Mouse (Mus musculus) lung, embryonic 14.5 days (tissue): ENCODE results near the gene Mto1. TPM values are rescaled to one million over a fixed set of nuclear protein-coding genes. Genes with fewer than 3 reads are reported as not detected.
A peak's percentile ranks its signal among the peaks of the same experiment; 100 is the strongest.

Experiments used
- ATAC-seq: fragments of 200-750 bp; cut with Nextera tagmentation; 2 replicates; pipeline ENCODE4 v1.8.0; 2017; ENCODE audit warnings: mild to moderate bottlenecking, moderate TSS enrichment, moderate library complexity; ENCODE audit not compliant: insufficient read depth
- DNase-seq: peaks from one replicate; pipeline ENCODE4 v3.0.0-alpha.2; 2015
- H3K27ac ChIP-seq: fragments of 300-500 bp; sonication (generic); 2 replicates; pipeline ENCODE4 v1.5.1; 2014; ENCODE audit warnings: low read depth, mild to moderate bottlenecking, moderate library complexity
- H3K27me3 ChIP-seq: fragments of 300-500 bp; sonication (generic); 2 replicates; pipeline ENCODE4 v1.6.1; 2014; ENCODE audit warnings: low read length, control low read depth; ENCODE audit not compliant: insufficient read depth
- H3K36me3 ChIP-seq: fragments of 300-500 bp; sonication (generic); 2 replicates; pipeline ENCODE4 v1.6.1; 2014; ENCODE audit warnings: control low read depth; ENCODE audit not compliant: insufficient read depth
- H3K4me1 ChIP-seq: fragments of 300-500 bp; sonication (generic); 2 replicates; pipeline ENCODE4 v1.6.1; 2014; ENCODE audit warnings: antibody characterized with exemption, control low read depth; ENCODE audit not compliant: insufficient read depth
- H3K4me2 ChIP-seq: fragments of 300-500 bp; sonication (generic); 2 replicates; pipeline ENCODE4 v1.6.1; 2014; ENCODE audit warnings: mild to moderate bottlenecking
- H3K4me3 ChIP-seq: fragments of 300-500 bp; sonication (generic); 2 replicates; pipeline ENCODE4 v1.5.1; 2014; ENCODE audit warnings: low read depth, low read length
- H3K9ac ChIP-seq: fragments of 300-500 bp; sonication (generic); 2 replicates; pipeline ENCODE4 v1.6.1; 2014
- H3K9me3 ChIP-seq: fragments of 300-500 bp; sonication (generic); 2 replicates; pipeline ENCODE4 v1.6.1; 2016; ENCODE audit warnings: low read depth, low read length, control low read depth
- CTCF ChIP-seq: IDR thresholded peaks from 2 replicates; pipeline ENCODE4 v1.5.1; 2016; ENCODE audit warnings: antibody characterized with exemption, low read depth
- WGBS: fragments of 180-500 bp; shearing (Covaris S2); extraction: QIAGEN DNeasy Blood & Tissue Kit; methylation state at CpG from one replicate; pipeline ENCODE4 v1.1.7; 2014; 5-methylcytosine and 5-hydroxymethylcytosine counted together
- microRNA-seq: library from miRNA; unstranded; fragments of <30 nt; microRNA quantifications from one replicate; pipeline ENCODE4, GENCODE M21; 2016; ENCODE audit warnings: borderline number of aligned reads
- polyA plus RNA-seq: library from polyadenylated mRNA; unstranded; fragments of >200 nt; fragmentation: Nextera tagmentation; extraction: Ambion mirVana; gene quantifications from 2 replicates; pipeline ENCODE4 v1.2.1, GENCODE M21; 2014

The Mto1 gene
- polyA plus RNA-seq, 1 experiment from 2014 or later = 26.8 TPM

- H3K4me3 ChIP-seq = peak overlapping the region; percentile 51
- H3K4me2 ChIP-seq = peak overlapping the region; percentile 86
- TF ChIP-seq CTCF = no peak
- H3K9ac ChIP-seq = peak overlapping the region; percentile 51
- no peaks in the 10 kb centered on the region; the same call in 1 of the 2 replicates for H3K4me1 ChIP-seq
- no peaks in the 10 kb centered on the region for H3K36me3 ChIP-seq
- H3K9me3 ChIP-seq = no peaks in the 10 kb centered on the region
- peak; percentile 84 for ATAC-seq
- WGBS = 3% methylated on average over 15 of the region's 15 CpGs
- H3K27me3 ChIP-seq = no peaks in the 10 kb centered on the region
- peak; percentile 88 for DNase-seq
- peak overlapping the region; percentile 90 for H3K27ac ChIP-seq
Observed at GRCm38 (mm10) chr9:78520127-78520779, 72.2 kb downstream of the Mto1 start.

GRCm38 (mm10) chr9:78520780-78521601, 73.0 kb downstream of the Mto1 start:
- Histone ChIP-seq H3K36me3 (no peaks in the 10 kb centered on the region), H3K9me3 (no peaks in the 10 kb centered on the region), H3K4me1 (no peaks in the 10 kb centered on the region; the same call in 1 of the 2 replicates), H3K9ac (peak overlapping the region; percentile 51), H3K4me3 (peak overlapping the region; percentile 51), H3K27me3 (no peaks in the 10 kb centered on the region), H3K4me2 (peak overlapping the region; percentile 86), H3K27ac (peak overlapping the region; percentile 90)
- no peak for TF ChIP-seq CTCF
- WGBS = 2% methylated on average over 40 of the region's 40 CpGs
- ATAC-seq = peak; percentile 67
- DNase-seq = peak; percentile 68

- Histone ChIP-seq H3K36me3 (no peaks in the 10 kb centered on the region), H3K27me3 (no peaks in the 10 kb centered on the region), H3K9me3 (no peaks in the 10 kb centered on the region), H3K27ac (no peak overlapping the region), H3K9ac (peak overlapping the region; percentile 51), H3K4me3 (peak overlapping the region; percentile 51), H3K4me1 (no peaks in the 10 kb centered on the region; the same call in 1 of the 2 replicates), H3K4me2 (peak overlapping the region; percentile 86)
- 28% methylated on average over 14 of the region's 14 CpGs for WGBS
- DNase-seq (peak; percentile 31), ATAC-seq (no peak)
- peak; percentile 55 for TF ChIP-seq CTCF
Observed at GRCm38 (mm10) chr9:78521689-78522088, 73.7 kb downstream of the Mto1 start.

Small RNA genes lying within 50 kb of the gene (microRNA-seq; reads per million reads assigned to microRNA genes)
- not detected for gene Gm26377

Other genes starting within 250 kb of the Mto1 start
- gene Gsta1, start 217.6 kb upstream of the Mto1 start, polyA plus RNA-seq = not detected in 2 replicates
- not detected in 2 replicates for gene Gm3776, start 191.1 kb upstream of the Mto1 start, polyA plus RNA-seq
- not detected in 2 replicates for gene Gm10639, start 158.3 kb upstream of the Mto1 start, polyA plus RNA-seq
- gene Omt2a, start 133.4 kb upstream of the Mto1 start, polyA plus RNA-seq = not detected in 2 replicates
- not detected in 2 replicates for gene Omt2b, start 120.6 kb upstream of the Mto1 start, polyA plus RNA-seq
- gene Gsta2, start 92.4 kb upstream of the Mto1 start, polyA plus RNA-seq = 0.21 TPM in 1 of 2 replicates, not detected in the other
- gene Dppa5a, start 80.0 kb upstream of the Mto1 start, polyA plus RNA-seq = not detected in 2 replicates
- gene Ooep, start 69.5 kb upstream of the Mto1 start, polyA plus RNA-seq = 1.7 and 2.9 TPM in 2 replicates
- 0.14 and 0.18 TPM in 2 replicates for gene Ddx43, start 52.4 kb upstream of the Mto1 start, polyA plus RNA-seq
- 3.1 and 3.4 TPM in 2 replicates for gene Cgas, start 5.0 kb upstream of the Mto1 start, polyA plus RNA-seq
- gene Gm17324, start 578 bp downstream of the Mto1 start, polyA plus RNA-seq = 0.38 and 1.0 TPM in 2 replicates
- 5,431 and 5,487 TPM in 2 replicates for gene Eef1a1, start 40.9 kb downstream of the Mto1 start, polyA plus RNA-seq
- 12.2 and 12.7 TPM in 2 replicates for gene Slc17a5, start 139.8 kb downstream of the Mto1 start, polyA plus RNA-seq
- 14.2 and 14.4 TPM in 2 replicates for gene Cd109, start 167.3 kb downstream of the Mto1 start, polyA plus RNA-seq